Mouse (Mus musculus) spleen, adult 2 months (tissue): ENCODE data around the gene Mov10l1.

Experiments
- CTCF ChIP-seq: fragments of 200-500 bp; IDR thresholded peaks from 2 replicates; pipeline ENCODE4 v1.5.1; 2011; ENCODE audit warnings: mild to moderate bottlenecking, inconsistent platforms; ENCODE audit not compliant: insufficient read depth, insufficient read length, insufficient replicate concordance; ENCODE audit errors: extremely low read depth
- POLR2A ChIP-seq: fragments of 200-500 bp; IDR thresholded peaks from 2 replicates; pipeline ENCODE4 v1.6.1; 2011; ENCODE audit warnings: low read depth, low read length, inconsistent platforms

DNA sequence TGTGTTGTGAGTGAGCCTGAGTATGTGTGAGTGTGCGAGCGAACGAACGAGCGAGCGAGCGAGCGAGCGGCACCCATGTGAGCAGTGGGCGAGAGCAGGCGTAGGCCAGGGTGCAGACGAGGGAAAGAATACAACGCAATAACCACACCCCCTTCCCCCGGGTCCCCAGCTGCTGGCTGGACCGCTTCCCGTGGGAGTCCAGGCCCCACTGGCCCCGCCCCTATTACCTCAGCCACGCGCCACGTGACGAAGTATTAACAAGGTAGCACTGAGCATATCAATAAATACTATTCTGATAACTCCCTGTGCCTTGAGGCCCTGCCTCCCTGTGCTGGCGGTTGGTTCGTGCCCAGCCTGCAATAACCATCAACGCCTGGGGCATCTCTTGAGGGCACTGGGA is 87.9 kb downstream of the Mov10l1 start:
- TF ChIP-seq CTCF: no peak
- TF ChIP-seq POLR2A: no peak
